Mouse (Mus musculus) adrenal gland, postnatal 36 days (tissue): Measurements from ENCODE around the gene Hist1h1c. TPM values are rescaled to one million over a fixed set of nuclear protein-coding genes. Genes with fewer than 3 reads are reported as not detected.

Experiments used
- DNase-seq, 2 experiments: peaks; one replicate each; pipeline ENCODE4 v3.0.0; 2021; ENCODE audit warnings: mixed read lengths in 1 of 2
- total RNA-seq, 2 experiments: library from RNA; stranded (reverse); gene quantifications; 2 replicates each; pipeline ENCODE4 v1.2.3; 2021

Hist1h1c gene
- total RNA-seq, 2 experiments from 2014 or later = 145 to 279 TPM

DNA sequence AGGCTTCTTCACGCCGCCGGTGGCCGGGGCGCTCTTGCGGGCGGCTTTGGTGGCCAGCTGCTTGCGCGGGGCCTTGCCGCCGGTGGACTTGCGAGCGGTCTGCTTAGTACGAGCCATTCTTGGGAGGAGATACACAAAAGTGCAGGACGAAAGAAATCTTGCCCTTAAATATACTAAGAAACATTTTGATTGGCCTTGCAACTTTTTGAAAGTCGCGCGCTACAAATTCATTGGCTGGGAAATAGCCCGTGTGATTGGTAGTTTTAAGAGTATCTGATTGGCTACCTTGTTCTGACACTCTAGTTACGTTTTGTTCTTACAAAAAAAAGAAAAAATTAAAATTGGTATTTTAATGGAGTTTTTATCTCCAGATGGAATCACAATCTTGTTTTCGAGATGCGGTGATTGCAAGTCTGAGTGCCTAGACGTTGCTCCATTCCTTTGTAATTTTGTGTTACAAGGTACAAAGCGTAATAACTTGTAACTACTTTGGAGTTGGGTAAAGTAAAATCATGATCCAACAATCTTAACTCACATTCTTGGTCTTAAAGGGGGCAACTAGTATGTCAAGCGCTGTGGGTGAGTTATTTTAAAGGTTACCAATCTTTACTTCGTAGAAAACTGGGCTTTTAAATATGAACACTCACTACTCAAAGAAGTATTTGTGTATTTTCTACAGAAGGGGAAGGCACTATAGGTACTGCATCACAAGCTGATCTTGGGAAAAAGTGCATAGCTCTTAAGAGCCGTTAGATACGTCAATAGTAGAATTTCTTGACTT lies 7.0 kb downstream of the Hist1h1c start, which contains the start of gene Hist1h3c:
TSS of gene Hist1h3c (minus strand) at position 222 of the 781 bp plus-strand sequence.
- peak; percentile 77 to 86 for DNase-seq

DNA sequence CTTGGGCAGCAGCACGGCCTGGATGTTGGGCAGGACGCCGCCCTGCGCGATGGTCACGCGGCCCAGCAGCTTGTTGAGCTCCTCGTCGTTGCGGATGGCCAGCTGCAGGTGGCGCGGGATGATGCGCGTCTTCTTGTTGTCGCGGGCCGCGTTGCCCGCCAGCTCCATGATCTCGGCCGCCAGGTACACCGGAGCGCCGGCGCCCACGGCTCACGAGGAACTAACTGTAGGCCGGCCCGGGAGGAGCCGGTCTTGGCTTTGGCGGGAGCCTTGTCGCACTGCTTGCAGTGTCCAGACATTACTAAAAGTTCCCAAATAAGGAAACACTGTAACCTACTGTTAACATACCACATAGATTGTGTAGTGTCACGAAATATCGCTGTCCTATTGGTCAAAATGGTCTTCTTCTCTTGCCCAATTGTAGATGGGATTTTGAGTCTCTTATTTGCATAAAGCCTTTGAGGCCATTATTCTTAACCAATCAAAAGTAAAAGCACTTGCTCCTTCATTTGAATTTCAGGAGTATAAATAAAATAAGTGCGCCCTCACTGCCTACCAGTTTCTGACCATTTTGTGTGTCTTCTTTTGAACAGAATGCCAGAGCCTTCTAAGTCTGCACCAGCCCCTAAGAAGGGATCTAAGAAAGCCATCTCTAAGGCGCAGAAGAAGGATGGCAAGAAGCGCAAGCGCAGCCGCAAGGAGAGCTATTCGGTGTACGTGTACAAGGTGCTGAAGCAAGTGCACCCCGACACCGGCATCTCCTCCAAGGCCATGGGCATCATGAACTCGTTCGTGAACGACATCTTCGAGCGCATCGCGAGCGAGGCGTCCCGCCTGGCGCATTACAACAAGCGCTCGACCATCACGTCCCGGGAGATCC lies 7.8 kb downstream of the Hist1h1c start, which contains the start of gene Hist1h2bb:
TSS of gene Hist1h2bb (plus strand) at position 534 of the 880 bp plus-strand sequence.
- DNase-seq = peak; percentile 57

DNA sequence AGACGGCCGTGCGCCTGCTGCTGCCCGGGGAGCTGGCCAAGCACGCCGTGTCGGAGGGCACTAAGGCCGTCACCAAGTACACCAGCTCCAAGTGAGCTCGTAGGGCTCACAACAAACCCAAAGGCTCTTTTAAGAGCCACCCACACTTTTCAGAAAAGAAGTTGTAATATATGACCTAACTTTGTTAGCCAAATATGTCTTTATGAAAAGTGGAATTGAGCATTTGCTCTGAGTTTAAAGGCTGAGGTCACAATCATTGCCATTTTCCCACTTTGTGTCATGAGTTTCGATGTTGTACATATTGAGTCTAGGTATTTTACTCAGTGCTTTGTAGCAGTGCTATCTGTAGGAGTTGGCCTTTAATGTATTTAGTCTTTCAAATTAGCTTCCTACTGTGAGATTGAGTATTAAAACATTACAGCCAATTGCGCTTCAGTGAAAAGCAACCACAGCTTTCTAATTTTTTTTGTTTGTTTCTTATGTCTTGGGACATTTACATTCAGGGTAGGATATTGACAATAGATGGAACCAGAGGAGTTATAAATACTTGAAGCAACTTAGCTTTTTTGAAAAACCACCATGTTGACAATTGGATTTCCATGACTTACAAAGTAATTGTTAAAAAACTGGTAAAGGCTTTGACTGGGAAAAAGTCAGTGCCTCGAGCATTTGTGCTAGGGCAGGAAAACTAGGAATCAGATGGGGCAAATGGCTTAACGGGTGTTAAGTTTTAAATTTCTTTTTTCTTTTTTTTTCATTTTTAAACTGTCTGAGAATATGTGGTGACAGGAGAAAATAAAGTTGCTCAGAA lies 8.7 kb downstream of the Hist1h1c start:
- no peak for DNase-seq

DNA sequence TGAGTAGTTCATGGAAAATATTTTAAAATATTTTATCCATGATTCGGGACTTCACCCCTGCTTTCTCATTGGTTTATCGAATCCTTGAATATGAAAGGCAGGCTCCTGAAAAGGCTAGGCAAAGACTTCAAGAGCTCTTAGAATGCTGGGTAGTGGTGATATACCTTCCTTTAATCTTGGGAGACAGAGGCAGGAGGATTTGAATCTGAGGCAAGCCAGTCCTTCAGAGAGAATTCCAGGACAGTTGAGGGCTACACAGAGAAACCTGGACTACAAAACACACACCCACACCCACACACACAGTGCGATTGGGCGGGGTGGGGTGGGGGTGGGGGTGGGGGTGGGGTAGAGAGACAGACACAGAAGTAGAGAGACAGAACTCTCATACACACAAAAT lies 9.3 kb downstream of the Hist1h1c start:
- DNase-seq = no peak

DNA sequence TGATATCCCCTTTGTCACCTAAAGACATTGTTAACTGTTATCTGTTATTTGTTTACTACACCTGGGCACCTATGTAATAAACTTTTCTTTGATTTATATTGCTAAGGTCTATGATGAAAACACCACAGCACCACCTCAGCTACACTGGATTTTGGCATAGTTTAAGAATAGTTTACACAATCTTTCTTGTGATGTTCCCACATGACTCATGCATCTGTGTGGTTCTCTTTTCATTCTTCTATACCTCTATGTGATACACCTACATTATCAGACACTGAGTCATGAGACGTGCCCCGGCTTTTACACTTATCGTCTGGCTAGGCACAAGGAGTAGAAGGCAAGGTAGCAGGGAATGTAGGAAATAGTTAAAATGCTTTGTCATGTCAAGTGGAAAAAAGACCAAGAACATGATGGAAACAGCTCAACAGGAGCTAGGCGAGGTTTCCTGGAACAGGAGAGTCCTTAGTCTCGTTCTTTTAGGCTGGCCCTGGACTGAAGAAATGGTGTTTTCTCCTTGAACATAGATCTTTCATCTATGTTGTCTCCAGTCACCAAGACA lies 11.0 kb downstream of the Hist1h1c start:
- DNase-seq = no peak

DNA sequence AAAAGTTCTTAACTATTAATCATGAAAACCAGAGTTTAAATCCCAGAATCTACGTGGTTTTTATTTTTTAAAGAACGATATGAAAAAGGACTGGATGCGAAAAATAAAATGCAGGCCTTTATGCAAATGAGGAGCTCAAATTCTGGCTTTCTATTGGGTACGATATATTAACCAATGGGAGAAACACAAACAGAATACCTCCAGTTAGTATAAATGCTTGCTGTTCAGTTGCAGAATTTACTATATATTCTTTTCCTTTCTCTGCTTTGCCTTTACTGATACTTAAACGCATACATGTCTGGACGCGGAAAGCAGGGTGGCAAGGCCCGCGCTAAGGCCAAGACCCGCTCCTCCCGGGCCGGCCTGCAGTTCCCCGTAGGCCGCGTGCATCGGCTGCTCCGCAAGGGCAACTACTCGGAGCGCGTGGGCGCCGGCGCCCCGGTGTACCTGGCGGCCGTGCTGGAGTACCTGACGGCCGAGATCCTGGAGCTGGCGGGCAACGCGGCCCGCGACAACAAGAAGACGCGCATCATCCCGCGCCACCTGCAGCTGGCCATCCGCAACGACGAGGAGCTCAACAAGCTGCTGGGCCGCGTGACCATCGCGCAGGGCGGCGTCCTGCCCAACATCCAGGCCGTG lies 12.3 kb downstream of the Hist1h1c start, which contains the start of gene Hist1h2ab:
TSS of gene Hist1h2ab (plus strand) at position 288 of the 639 bp plus-strand sequence.
- peak in 1 of 2 experiments; percentile 39 for DNase-seq

DNA sequence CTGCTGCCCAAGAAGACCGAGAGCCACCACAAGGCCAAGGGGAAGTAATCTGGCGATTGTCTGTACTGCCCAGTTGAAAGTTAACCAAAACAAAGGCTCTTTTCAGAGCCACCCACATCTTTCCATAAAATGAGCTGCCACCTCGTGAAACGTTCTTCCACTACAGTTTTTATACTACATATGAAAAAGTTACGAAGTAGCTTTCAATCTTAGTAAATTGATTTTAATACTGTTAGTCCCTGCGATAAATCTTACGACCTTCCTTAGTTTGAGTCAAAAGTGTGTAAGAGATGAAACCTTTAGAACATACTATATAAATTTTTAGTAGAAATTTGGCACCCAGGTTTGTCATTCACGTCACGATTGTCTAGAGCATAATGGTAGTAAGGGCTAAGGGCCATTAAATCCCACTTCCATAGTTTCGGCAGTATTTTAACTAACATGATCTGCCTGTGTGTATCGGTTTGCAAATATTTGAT lies 12.9 kb downstream of the Hist1h1c start:
- DNase-seq = no peak

DNA sequence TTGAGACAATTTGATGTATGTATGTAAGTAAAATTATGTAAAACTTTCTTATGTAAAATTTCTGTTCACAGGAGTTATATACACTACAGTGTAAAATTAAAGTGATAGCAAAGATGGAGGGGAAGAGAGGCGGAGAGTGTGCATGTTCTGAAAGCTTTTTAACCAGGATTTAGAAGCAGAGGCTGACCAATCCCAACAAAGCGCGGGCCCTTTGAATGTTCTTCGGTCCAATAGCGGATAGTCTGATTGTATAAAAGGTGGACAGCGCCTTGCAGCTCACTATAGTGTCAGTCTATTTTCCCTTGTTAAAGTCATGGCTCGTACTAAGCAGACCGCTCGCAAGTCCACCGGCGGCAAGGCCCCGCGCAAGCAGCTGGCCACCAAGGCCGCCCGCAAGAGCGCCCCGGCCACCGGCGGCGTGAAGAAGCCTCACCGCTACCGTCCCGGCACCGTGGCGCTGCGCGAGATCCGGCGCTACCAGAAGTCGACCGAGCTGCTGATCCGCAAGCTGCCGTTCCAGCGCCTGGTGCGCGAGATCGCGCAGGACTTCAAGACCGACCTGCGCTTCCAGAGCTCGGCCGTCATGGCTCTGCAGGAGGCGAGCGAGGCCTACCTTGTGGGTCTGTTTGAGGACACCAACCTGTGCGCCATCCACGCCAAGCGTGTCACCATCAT lies 13.6 kb downstream of the Hist1h1c start, which contains the start of gene Hist1h3b:
TSS of gene Hist1h3b (plus strand) at position 201 of the 675 bp plus-strand sequence.
- DNase-seq = peak; percentile 92

DNA sequence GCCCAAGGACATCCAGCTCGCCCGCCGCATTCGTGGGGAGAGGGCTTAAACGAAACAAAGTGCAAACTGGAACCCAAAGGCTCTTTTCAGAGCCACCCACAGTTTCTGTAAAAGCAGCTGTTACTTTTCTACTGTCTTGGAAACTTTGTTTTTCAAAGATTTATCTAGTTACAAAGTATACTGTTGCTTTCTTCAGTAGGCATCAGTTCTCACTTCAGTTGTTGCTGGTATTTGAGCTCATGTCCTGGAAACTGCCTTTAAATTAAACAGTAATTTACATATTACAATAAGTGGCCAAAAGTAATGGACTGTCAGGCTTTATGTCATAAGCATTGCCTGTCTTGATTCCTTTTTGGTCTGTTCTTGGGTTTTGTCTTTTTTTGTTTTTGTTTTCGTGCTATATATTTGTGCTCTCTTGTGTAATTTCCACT lies 14.1 kb downstream of the Hist1h1c start:
- DNase-seq = no peak

DNA sequence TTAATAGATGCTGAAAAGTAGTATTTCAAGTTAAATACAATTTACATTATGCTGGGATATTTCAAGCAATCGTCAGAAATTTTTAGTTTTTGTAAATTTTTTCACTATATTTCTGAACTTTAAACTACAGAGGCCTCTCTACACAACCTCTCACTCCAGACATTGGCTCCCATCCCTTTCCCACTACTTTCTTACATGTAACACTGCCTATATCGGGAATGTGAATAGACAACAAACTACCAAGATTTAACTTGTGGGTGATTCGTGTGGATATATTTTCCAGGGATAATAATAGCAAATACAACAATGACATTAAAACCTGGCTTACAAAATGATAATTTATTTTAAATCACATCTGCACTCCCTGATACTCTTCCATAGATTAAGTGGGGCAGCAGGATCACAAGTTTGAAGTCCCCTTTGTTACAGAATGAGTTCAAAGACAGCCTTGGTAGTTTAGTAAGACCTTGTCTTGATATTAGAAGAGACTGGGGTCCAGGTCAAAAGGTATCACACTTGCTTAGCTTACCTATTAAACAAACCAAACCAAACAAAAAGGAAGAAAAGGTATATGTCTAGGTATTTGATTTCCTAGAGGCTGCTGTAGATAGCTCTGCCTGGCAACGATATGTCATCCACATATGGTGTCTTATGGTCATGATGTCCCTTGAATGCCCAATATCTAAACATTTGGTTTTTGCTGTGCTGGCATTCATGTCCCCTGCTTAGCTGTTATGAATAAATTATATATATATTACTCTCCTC lies 14.9 kb downstream of the Hist1h1c start:
- no peak for DNase-seq

DNA sequence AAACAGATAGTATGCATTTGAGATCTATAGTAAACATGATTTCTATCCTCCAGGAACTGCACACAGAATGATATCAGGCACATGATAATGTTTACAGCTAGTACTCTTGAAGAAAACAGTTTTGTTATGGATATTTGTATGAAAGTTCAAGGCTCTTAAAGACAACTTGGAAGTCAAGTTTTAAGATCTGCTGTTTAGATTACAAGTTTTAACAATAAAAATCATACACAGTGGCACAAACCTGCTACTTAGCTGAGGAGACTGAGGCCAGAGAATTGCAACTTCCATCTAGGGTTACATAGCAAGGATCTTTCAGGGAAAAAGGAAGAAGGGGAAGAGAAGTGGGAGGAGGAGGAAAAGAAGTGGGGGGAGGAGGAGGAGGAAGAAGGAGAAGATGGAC lies 16.4 kb downstream of the Hist1h1c start:
- no peak for DNase-seq

DNA sequence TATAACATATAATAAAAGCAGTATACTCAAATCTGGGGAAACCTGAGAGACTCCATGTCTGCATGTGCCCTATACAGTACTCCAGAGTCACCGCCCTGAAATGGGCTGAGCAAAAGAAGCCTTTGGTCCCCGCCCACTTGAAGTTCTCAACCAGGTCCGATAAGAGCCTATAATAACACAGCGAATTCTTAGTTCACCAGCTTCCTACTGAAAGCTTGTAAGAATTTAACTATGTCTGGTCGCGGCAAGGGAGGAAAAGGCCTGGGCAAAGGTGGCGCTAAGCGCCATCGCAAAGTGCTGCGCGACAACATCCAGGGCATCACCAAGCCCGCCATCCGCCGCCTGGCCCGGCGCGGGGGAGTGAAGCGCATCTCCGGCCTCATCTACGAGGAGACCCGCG lies 18.2 kb downstream of the Hist1h1c start, which contains the start of gene Hist1h4b:
TSS of gene Hist1h4b (plus strand) at position 224 of the 400 bp plus-strand sequence.
- peak; percentile 87 to 90 for DNase-seq

DNA sequence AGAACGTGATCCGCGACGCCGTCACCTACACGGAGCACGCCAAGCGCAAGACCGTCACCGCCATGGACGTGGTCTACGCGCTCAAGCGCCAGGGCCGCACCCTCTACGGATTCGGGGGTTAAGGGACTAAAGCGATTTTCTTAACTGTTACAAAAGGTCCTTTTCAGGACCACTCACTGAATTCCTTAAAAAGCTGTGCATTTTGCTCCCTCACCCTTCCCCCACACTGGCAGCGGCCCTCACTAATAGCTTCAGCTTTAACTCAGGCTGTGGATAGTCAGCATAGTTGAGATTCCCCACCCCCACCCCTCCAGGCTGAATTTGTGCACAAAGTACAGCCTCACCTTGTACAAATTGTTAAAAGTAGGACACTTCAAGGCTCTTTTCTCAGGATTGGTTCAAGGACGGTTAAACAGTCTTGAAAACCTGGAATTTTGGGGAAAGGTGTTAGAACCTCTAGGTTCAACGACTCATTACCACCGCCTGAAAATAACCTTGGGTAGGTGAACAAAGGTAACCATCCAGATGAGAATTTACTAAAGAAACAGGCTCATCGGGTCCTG lies 18.7 kb downstream of the Hist1h1c start:
- DNase-seq = no peak

DNA sequence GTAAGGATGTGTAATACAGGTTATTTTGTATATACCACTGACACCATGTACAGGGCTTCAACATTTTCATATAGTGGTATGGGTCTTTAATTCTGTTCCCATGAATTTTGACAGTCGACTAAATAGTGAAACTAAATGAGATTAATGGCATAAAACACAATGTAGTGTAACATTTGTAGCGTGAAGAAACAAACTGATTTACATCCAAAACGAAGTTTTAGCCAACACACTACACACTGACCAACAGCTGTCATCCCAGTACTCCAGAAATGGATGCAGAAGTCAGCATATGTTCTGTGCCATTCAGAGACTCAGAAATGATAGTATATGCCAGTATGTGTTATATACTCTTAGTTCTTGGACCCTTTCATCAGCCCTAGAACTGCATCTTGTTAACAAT lies 19.3 kb downstream of the Hist1h1c start:
- no peak for DNase-seq

DNA sequence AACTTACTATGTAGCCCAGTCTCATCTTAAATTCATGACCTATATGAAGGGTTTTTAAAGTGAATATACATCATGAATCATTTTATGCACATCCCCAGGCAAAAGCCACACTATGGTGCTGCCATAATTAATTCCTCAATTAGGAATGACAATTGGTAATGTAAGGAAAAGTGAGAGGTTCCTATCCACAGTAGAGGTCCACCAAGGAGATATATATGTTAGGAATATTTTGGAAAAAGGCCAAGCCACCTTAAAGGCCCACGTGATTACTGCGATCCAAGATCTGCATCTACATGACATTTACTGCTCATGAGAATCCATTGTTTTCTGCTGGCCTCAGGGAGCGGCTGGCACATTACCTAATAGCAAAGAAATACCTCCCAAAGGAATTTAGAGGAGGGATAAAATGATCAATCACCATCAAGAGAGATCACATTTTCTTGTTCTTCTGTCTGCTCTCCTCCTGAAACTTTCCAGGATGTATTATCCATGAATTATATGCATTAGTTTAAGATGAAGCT lies 20.7 kb downstream of the Hist1h1c start:
- no peak for DNase-seq

DNA sequence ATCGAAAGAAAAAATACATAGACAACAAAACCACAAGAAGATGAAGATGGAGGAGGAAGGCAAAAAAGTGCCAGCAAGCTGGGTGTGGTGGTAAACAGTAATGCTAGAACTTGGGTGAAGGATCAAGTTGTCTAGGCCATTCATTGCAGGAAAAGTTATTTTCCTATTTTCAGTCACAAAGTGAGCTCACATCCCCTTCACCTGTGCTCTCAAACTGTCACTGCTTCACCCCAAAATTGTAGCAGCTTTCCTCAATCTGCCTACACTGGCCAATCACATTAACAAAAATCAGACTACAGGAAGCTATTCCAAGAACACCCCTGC lies 21.3 kb downstream of the Hist1h1c start:
- DNase-seq = no peak

DNA sequence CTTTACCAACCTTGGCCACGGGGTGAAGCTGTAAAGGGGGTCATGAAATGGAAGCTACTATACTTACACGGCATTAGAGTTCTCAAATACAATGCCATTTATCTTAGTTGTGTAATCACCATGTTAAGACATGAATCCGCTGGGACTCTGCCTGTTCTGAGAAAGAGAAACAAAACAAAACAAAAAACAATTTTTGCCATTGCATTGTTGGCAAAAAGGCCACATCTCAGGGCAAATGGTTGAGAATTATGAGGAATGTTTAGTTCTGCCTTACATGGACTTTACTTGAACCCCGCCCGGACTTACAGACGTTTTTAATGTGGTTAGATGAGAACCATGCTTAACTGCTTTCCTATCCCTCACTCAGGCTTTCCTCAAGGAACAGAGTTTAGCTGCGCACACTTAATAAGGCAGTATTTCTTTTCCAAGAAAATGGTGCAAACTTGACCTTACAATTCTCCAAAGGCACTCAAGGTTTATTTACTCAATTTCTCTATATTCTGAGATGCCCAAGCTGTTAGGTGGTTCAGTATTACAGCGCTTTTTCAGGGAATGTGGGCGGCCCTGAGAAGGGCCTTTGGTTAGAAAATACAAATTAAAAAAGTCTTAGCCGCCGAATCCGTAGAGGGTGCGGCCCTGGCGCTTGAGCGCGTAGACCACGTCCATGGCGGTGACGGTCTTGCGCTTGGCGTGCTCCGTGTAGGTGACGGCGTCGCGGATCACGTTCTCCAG lies 21.8 kb downstream of the Hist1h1c start:
- DNase-seq = no peak
